8 mouse cellular contexts compared by ENCODE assay signal in genomic region chr5:145140611-145141010, GRCm38 (mm10). TPM values are rescaled to one million over a fixed set of nuclear protein-coding genes. Genes with fewer than 3 reads are reported as not detected.
DNase-seq lines count a peak whose midpoint lies in the region; ATAC-seq and TF ChIP-seq lines count a peak whose summit lies in the region.

No protein-coding gene starts in this region.

- no peak for TF ChIP-seq POLR2A in spleen, adult 2 months (IDR thresholded peaks at IDR 0.05; ENCODE audit: low read depth, low read length)

- H3K9ac ChIP-seq in hindbrain, embryonic 13.5 days, result peak overlapping the region; percentile 92

- peak overlapping the region; percentile 96 for H3K27ac ChIP-seq in spleen, adult 2 months (ENCODE audit: insufficient read depth, low read length)
- H3K27ac ChIP-seq in hindbrain, embryonic 13.5 days, result peak overlapping the region; percentile 94

- H3K4me1 ChIP-seq in spleen, adult 2 months (ENCODE audit: control insufficient read depth, insufficient read depth, insufficient read length), result no peaks in the 10 kb centered on the region; the same call in 1 of the 2 replicates
- H3K4me1 ChIP-seq in hindbrain, embryonic 13.5 days (replicated peaks), result peaks cover 36% of the 10 kb centered on the region

- under 1% methylated on average over 18 of the region's 18 CpGs for WGBS in spleen, adult 2 months
- 1% methylated on average over 18 of the region's 18 CpGs for WGBS in hindbrain, embryonic 13.5 days

- peak overlapping the region; percentile 96 for H3K4me3 ChIP-seq in spleen, adult 2 months (ENCODE audit: extremely low read depth, insufficient read depth, insufficient read length)
- peak overlapping the region; percentile 94 for H3K4me3 ChIP-seq in hindbrain, embryonic 13.5 days

- H3K27me3 ChIP-seq in spleen, adult 2 months (ENCODE audit: control insufficient read depth, insufficient read depth, low read length), result no peaks in the 10 kb centered on the region
- no peaks in the 10 kb centered on the region for H3K27me3 ChIP-seq in hindbrain, embryonic 13.5 days

- no peaks in the 10 kb centered on the region for H3K9me3 ChIP-seq in hindbrain, embryonic 13.5 days

- peak; percentile 40 for DNase-seq in adrenal gland, postnatal 10 days
- DNase-seq in adrenal gland, postnatal 25 days, result no peak
- DNase-seq in spleen, adult 2 months (ENCODE audit: low read depth in 1 of 2, low spot score in 2 of 2), result no peak
- no peak for DNase-seq in spleen, adult 18-20 months
- DNase-seq in adipocyte (ENCODE audit: low spot score), result no peak
- DNase-seq in adrenal gland, postnatal 4 days (ENCODE audit: low spot score in 2 of 2), result no peak

- no peak for ATAC-seq in hindbrain, embryonic 13.5 days (ENCODE audit: low FRiP score)
- ATAC-seq in megakaryocyte-erythroid progenitor cell, adult 5-6 weeks (replicated peaks; ENCODE audit: low FRiP score, low TSS enrichment, poor library complexity, severe bottlenecking), result peak; percentile 32; the same call in 1 of the 2 replicates

- peaks cover 21% of the 10 kb centered on the region for H3K36me3 ChIP-seq in spleen, adult 2 months (ENCODE audit: control insufficient read depth, insufficient read depth, low read length)
- peaks cover 61% of the 10 kb centered on the region for H3K36me3 ChIP-seq in hindbrain, embryonic 13.5 days

- H3K4me2 ChIP-seq in hindbrain, embryonic 13.5 days, result peak overlapping the region; percentile 94

- TF ChIP-seq CTCF in spleen, adult 2 months (IDR thresholded peaks at IDR 0.05; ENCODE audit: extremely low read depth, insufficient read depth, insufficient read length, insufficient replicate concordance), result no peak

RNA-seq across cellular contexts. Expression of gene Bud31, which starts 0.4 kb away (rescaled TPM):
- 100 to 1,000 TPM in 1 of 2 experiments, 10 to 100 TPM in 1; 97.3 to 102 TPM for total RNA-seq in adrenal gland, postnatal 10 days (2021)
- 113 and 115 TPM in 2 replicates for total RNA-seq in adrenal gland, postnatal 25 days (2021)
- polyA plus RNA-seq in spleen, adult 2 months (2012; rRNA removed), result 26.7 and 30.4 TPM in 2 replicates
- 213 and 218 TPM in 2 replicates for polyA plus RNA-seq in hindbrain, embryonic 13.5 days (2015; fragmentation: Nextera tagmentation; extraction: Ambion mirVana)
- total RNA-seq in megakaryocyte-erythroid progenitor cell, adult 5-6 weeks (2014; fragmentation: Nextera tagmentation), result 141 and 226 TPM in 2 replicates
- total RNA-seq in megakaryocyte-erythroid progenitor cell, adult 5-6 weeks (2017), result 255 and 296 TPM in 2 replicates
- 100 to 1,000 TPM; 106 to 113 TPM for total RNA-seq in adrenal gland, postnatal 4 days (2021)

RNA-seq across cellular contexts. Expression of gene Pdap1, which starts 0.6 kb away (rescaled TPM):
- total RNA-seq in adrenal gland, postnatal 10 days (2021), result 10 to 100 TPM; 74.5 to 80.9 TPM
- 91.0 and 131 TPM in 2 replicates for total RNA-seq in adrenal gland, postnatal 25 days (2021)
- polyA plus RNA-seq in spleen, adult 2 months (2012; rRNA removed), result 17.8 and 18.4 TPM in 2 replicates
- polyA plus RNA-seq in hindbrain, embryonic 13.5 days (2015; fragmentation: Nextera tagmentation; extraction: Ambion mirVana), result 136 and 140 TPM in 2 replicates
- 90.0 and 173 TPM in 2 replicates for total RNA-seq in megakaryocyte-erythroid progenitor cell, adult 5-6 weeks (2014; fragmentation: Nextera tagmentation)
- total RNA-seq in megakaryocyte-erythroid progenitor cell, adult 5-6 weeks (2017), result 333 and 358 TPM in 2 replicates
- 100 to 1,000 TPM; 106 to 108 TPM for total RNA-seq in adrenal gland, postnatal 4 days (2021)

RNA-seq across cellular contexts. Expression of gene Ptcd1, which starts 26.3 kb away (rescaled TPM):
- total RNA-seq in adrenal gland, postnatal 10 days (2021), result 10 to 100 TPM; 21.7 to 29.0 TPM
- total RNA-seq in adrenal gland, postnatal 25 days (2021), result 35.1 and 38.5 TPM in 2 replicates
- 8.4 and 9.7 TPM in 2 replicates for polyA plus RNA-seq in spleen, adult 2 months (2012; rRNA removed)
- 20.9 and 22.4 TPM in 2 replicates for polyA plus RNA-seq in hindbrain, embryonic 13.5 days (2015; fragmentation: Nextera tagmentation; extraction: Ambion mirVana)
- 10.2 and 15.4 TPM in 2 replicates for total RNA-seq in megakaryocyte-erythroid progenitor cell, adult 5-6 weeks (2014; fragmentation: Nextera tagmentation)
- total RNA-seq in megakaryocyte-erythroid progenitor cell, adult 5-6 weeks (2017), result 17.9 and 18.6 TPM in 2 replicates
- total RNA-seq in adrenal gland, postnatal 4 days (2021), result 10 to 100 TPM; 29.2 to 32.0 TPM

RNA-seq across cellular contexts. Expression of gene Cpsf4, which starts 26.4 kb away (rescaled TPM):
- 10 to 100 TPM; 20.2 to 22.7 TPM for total RNA-seq in adrenal gland, postnatal 10 days (2021)
- 22.9 and 23.2 TPM in 2 replicates for total RNA-seq in adrenal gland, postnatal 25 days (2021)
- 25.5 and 31.7 TPM in 2 replicates for polyA plus RNA-seq in spleen, adult 2 months (2012; rRNA removed)
- polyA plus RNA-seq in hindbrain, embryonic 13.5 days (2015; fragmentation: Nextera tagmentation; extraction: Ambion mirVana), result 52.3 and 53.4 TPM in 2 replicates
- total RNA-seq in megakaryocyte-erythroid progenitor cell, adult 5-6 weeks (2014; fragmentation: Nextera tagmentation), result 49.8 and 59.1 TPM in 2 replicates
- total RNA-seq in megakaryocyte-erythroid progenitor cell, adult 5-6 weeks (2017), result 42.1 and 63.4 TPM in 2 replicates
- 10 to 100 TPM; 28.0 to 29.0 TPM for total RNA-seq in adrenal gland, postnatal 4 days (2021)

RNA-seq across cellular contexts. Expression of gene Arpc1b, which starts 26.6 kb away (rescaled TPM):
- 100 to 1,000 TPM; 212 to 226 TPM for total RNA-seq in adrenal gland, postnatal 10 days (2021)
- total RNA-seq in adrenal gland, postnatal 25 days (2021), result 243 and 311 TPM in 2 replicates
- polyA plus RNA-seq in spleen, adult 2 months (2012; rRNA removed), result 780 and 1,055 TPM in 2 replicates
- 81.4 TPM in 2 replicates for polyA plus RNA-seq in hindbrain, embryonic 13.5 days (2015; fragmentation: Nextera tagmentation; extraction: Ambion mirVana)
- 54.0 and 68.8 TPM in 2 replicates for total RNA-seq in megakaryocyte-erythroid progenitor cell, adult 5-6 weeks (2014; fragmentation: Nextera tagmentation)
- 23.7 and 35.9 TPM in 2 replicates for total RNA-seq in megakaryocyte-erythroid progenitor cell, adult 5-6 weeks (2017)
- 100 to 1,000 TPM; 226 to 243 TPM for total RNA-seq in adrenal gland, postnatal 4 days (2021)
